Mouse (Mus musculus) MEL (cell line): ENCODE measurements at regions not wholly inside any gene's neighbourhood (a gene's known extent, or its start where the extent isn't known, plus 50 kb on each side); places are given as distances from the start of the nearest gene placed in this dataset.

Experiments used
- DNase-seq: peaks from one replicate; pipeline ENCODE4 v3.0.0; 2011; ENCODE audit warnings: low read depth, low spot score
- H3K27ac ChIP-seq: 2 replicates; pipeline ENCODE4 v1.5.1; 2012; ENCODE audit warnings: low read depth, mild to moderate bottlenecking, control low read depth, low read length, moderate library complexity; ENCODE audit not compliant: control insufficient read depth
- H3K27me3 ChIP-seq, 2 experiments: fragments of 150-350 bp in 1 of 2; sonication (generic) in 1 of 2; 2 replicates each; pipeline ENCODE4 v1.6.1; 2012; ENCODE audit warnings: low read length in 2 of 2, mild to moderate bottlenecking in 2 of 2, improper control_type of control experiment in 1 of 2, moderate library complexity in 1 of 2; ENCODE audit not compliant: insufficient read depth in 2 of 2, control insufficient read depth in 1 of 2
- H3K36me3 ChIP-seq, 2 experiments: 2 replicates each; pipeline ENCODE4 v1.6.1; 2012 to 2014; ENCODE audit warnings: low read length in 2 of 2, improper control_type of control experiment in 1 of 2, inconsistent platforms in 1 of 2, mild to moderate bottlenecking in 1 of 2; ENCODE audit not compliant: insufficient read depth in 2 of 2, control insufficient read depth in 1 of 2
- H3K4me1 ChIP-seq, 2 experiments: fragments of 150-350 bp in 1 of 2; sonication (generic) in 1 of 2; 2 replicates each; pipeline ENCODE4 v1.6.1; 2012; ENCODE audit warnings: low read length in 2 of 2, improper control_type of control experiment in 1 of 2, mild to moderate bottlenecking in 1 of 2; ENCODE audit not compliant: insufficient read depth in 2 of 2, control insufficient read depth in 1 of 2
- H3K4me3 ChIP-seq, 2 experiments: fragments of 150-350 bp in 1 of 2; sonication (generic) in 1 of 2; 2 replicates each; pipeline ENCODE4 v1.5.1; 2012; ENCODE audit warnings: low read depth in 2 of 2, low read length in 2 of 2, mild to moderate bottlenecking in 2 of 2, moderate library complexity in 2 of 2, control low read depth in 1 of 2, improper control_type of control experiment in 1 of 2; ENCODE audit not compliant: control insufficient read depth in 1 of 2, insufficient read depth in 1 of 2
- H3K79me2 ChIP-seq: 2 replicates; pipeline ENCODE4 v1.6.1; 2012; ENCODE audit warnings: mild to moderate bottlenecking, low read length, moderate library complexity; ENCODE audit not compliant: control insufficient read depth, poor library complexity, insufficient read depth
- H3K9ac ChIP-seq: 2 replicates; pipeline ENCODE4 v1.6.1; 2012; ENCODE audit warnings: low read depth, mild to moderate bottlenecking, control low read depth, low read length, moderate library complexity; ENCODE audit not compliant: control insufficient read depth, poor library complexity, severe bottlenecking
- H3K9me3 ChIP-seq: fragments of 150-350 bp; sonication (generic); replicated peaks from 2 replicates; pipeline ENCODE4 v1.6.1; 2012; ENCODE audit warnings: mild to moderate bottlenecking, low read length, improper control_type of control experiment, moderate library complexity; ENCODE audit not compliant: insufficient read depth
- CHD2 ChIP-seq: IDR thresholded peaks from 2 replicates; pipeline ENCODE4 v1.6.1; 2011; ENCODE audit warnings: low read length, improper control_type of control experiment
- CTCF ChIP-seq, 3 experiments: IDR thresholded peaks in 2 of 3; conservative IDR thresholded peaks in 1 of 3; 2 replicates each; pipeline ENCODE4 v1.5.1; 2011 to 2012; ENCODE audit warnings: low read length in 3 of 3, low read depth in 2 of 3, mild to moderate bottlenecking in 2 of 3, improper control_type of control experiment in 1 of 3, inconsistent platforms in 1 of 3, mixed read lengths in 1 of 3, moderate library complexity in 1 of 3; ENCODE audit not compliant: control insufficient read depth in 1 of 3, insufficient read depth in 1 of 3, poor library complexity in 1 of 3, severe bottlenecking in 1 of 3
- EP300 ChIP-seq, 2 experiments: IDR thresholded peaks; 2 replicates each; pipeline ENCODE4 v1.6.1; 2011; ENCODE audit warnings: improper control_type of control experiment in 2 of 2, low read length in 2 of 2, low read depth in 1 of 2, mild to moderate bottlenecking in 1 of 2
- GATA1 ChIP-seq: IDR thresholded peaks from 2 replicates; pipeline ENCODE4 v1.6.1; 2011; ENCODE audit warnings: low read depth, low read length, improper control_type of control experiment
- HCFC1 ChIP-seq: IDR thresholded peaks from 2 replicates; pipeline ENCODE4 v1.6.1; 2012; ENCODE audit warnings: low read depth, mild to moderate bottlenecking, inconsistent platforms, low read length, improper control_type of control experiment, moderate library complexity
- KAT2A ChIP-seq: conservative IDR thresholded peaks from 2 replicates; pipeline ENCODE4 v1.6.1; 2012; ENCODE audit warnings: low read depth, low read length, improper control_type of control experiment, inconsistent platforms
- MAFK ChIP-seq: IDR thresholded peaks from 2 replicates; pipeline ENCODE4 v1.6.1; 2011; ENCODE audit warnings: low read depth, mild to moderate bottlenecking, low read length, improper control_type of control experiment, borderline replicate concordance
- MAX ChIP-seq: IDR thresholded peaks from 2 replicates; pipeline ENCODE4 v1.6.1; 2011; ENCODE audit warnings: low read length, improper control_type of control experiment
- MEF2A ChIP-seq: IDR thresholded peaks from 2 replicates; pipeline ENCODE4 v1.6.1; 2014; ENCODE audit warnings: low read depth, mild to moderate bottlenecking, inconsistent platforms, low read length, improper control_type of control experiment; ENCODE audit not compliant: poor library complexity, insufficient replicate concordance, severe bottlenecking; ENCODE audit errors: extremely low read depth
- MYB ChIP-seq: IDR thresholded peaks from 2 replicates; pipeline ENCODE4 v1.6.1; 2011; ENCODE audit warnings: mild to moderate bottlenecking, low read depth, low read length, improper control_type of control experiment
- NRF1 ChIP-seq: IDR thresholded peaks from 2 replicates; pipeline ENCODE4 v1.6.1; 2014; ENCODE audit warnings: low read depth, mild to moderate bottlenecking, inconsistent platforms, low read length, improper control_type of control experiment, moderate library complexity; ENCODE audit not compliant: poor library complexity, insufficient read depth, severe bottlenecking
- POLR2A ChIP-seq, 2 experiments: IDR thresholded peaks; 2 replicates each; pipeline ENCODE4 v1.6.1; 2011 to 2012; ENCODE audit warnings: low read length in 2 of 2, mild to moderate bottlenecking in 2 of 2, control low read depth in 1 of 2, improper control_type of control experiment in 1 of 2, low read depth in 1 of 2, moderate library complexity in 1 of 2; ENCODE audit not compliant: control insufficient read depth in 1 of 2, insufficient read depth in 1 of 2, poor library complexity in 1 of 2
- POLR2AphosphoS5 ChIP-seq: IDR thresholded peaks from 2 replicates; pipeline ENCODE4 v1.6.1; 2012; ENCODE audit warnings: low read depth, borderline replicate concordance, mild to moderate bottlenecking, inconsistent platforms, low read length, moderate library complexity, mixed read lengths
- RAD21 ChIP-seq: IDR thresholded peaks from 2 replicates; pipeline ENCODE4 v1.6.1; 2011; ENCODE audit warnings: mild to moderate bottlenecking, low read depth, low read length, improper control_type of control experiment
- RCOR1 ChIP-seq: IDR thresholded peaks from 2 replicates; pipeline ENCODE4 v1.6.1; 2012; ENCODE audit warnings: low read depth, mild to moderate bottlenecking, inconsistent platforms, low read length, improper control_type of control experiment
- TBP ChIP-seq: IDR thresholded peaks from 2 replicates; pipeline ENCODE4 v1.8.0; 2011; ENCODE audit warnings: low read depth, low read length, improper control_type of control experiment
- ZC3H11A ChIP-seq: IDR thresholded peaks from 2 replicates; pipeline ENCODE4 v1.6.1; 2012; ENCODE audit warnings: low read depth, mild to moderate bottlenecking, inconsistent platforms, low read length, improper control_type of control experiment
- ZMIZ1 ChIP-seq: IDR thresholded peaks from 2 replicates; pipeline ENCODE4 v1.6.1; 2012; ENCODE audit warnings: low read depth, mild to moderate bottlenecking, inconsistent platforms, low read length, improper control_type of control experiment, moderate library complexity
- ZNF384 ChIP-seq: IDR thresholded peaks from 2 replicates; pipeline ENCODE4 v1.6.1; 2012; ENCODE audit warnings: low read depth, mild to moderate bottlenecking, inconsistent platforms, low read length, improper control_type of control experiment

DNA sequence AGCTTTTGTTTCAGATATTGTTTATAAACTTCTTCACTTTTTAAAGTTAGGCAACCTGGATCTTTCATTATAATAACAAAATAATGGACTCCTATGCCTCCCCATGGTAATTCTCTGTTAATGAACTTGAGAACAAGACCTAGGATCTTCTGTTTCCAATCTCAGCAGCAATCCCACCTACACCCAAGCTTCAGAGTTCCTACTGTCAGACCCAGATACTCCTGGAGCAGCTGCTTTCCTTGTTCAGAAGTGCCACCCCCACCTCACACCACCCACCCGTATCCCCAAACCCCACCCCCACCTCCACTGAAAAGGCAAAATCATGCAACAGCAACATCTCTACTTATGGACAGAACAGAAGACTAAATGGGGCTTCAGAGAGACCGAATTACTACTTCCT is 165.2 kb upstream of the N6amt1 start:
- H3K27ac ChIP-seq: no peak overlapping the region
- no peak for DNase-seq
- TF ChIP-seq EP300 (IDR thresholded peaks at IDR 0.05; ENCODE audit: low read depth in 1 of 2, low read length in 2 of 2): no peak
- TF ChIP-seq MEF2A: no peak
- TF ChIP-seq POLR2A (IDR thresholded peaks at IDR 0.05; ENCODE audit: control insufficient read depth in 1 of 2, insufficient read depth in 1 of 2, low read depth in 1 of 2, low read length in 2 of 2, poor library complexity in 1 of 2): no peak
- TF ChIP-seq ZMIZ1: no peak
- TF ChIP-seq GATA1: no peak
- no peak for TF ChIP-seq POLR2AphosphoS5
- no peak for TF ChIP-seq NRF1
- TF ChIP-seq MYB: no peak

DNA sequence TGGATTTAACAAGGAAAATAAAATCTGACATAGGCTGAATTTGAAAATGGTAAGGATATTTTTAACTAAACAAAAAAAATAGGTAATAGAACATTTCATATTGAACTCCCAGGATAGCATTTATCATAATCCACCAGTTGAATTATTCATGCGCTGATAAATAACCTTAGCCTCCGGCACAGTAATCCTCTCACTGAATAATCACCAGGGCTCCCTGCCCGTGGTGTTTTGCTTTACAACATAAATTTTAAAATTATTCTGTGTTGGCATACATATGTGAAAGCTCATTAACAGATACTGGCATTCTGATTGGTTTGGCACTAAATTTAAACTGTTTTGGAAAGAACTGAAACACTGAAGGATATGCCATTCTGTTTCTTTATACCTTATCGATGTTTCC is 181.6 kb upstream of the N6amt1 start:
- no peak overlapping the region for H3K27ac ChIP-seq
- H3K9me3 ChIP-seq: no peaks in the 10 kb centered on the region; the same call in 1 of the 2 replicates
- no peak overlapping the region for H3K9ac ChIP-seq
- DNase-seq: no peak
- H3K4me3 ChIP-seq: no peak overlapping the region
- no peaks in the 10 kb centered on the region for H3K36me3 ChIP-seq
- no peaks in the 10 kb centered on the region for H3K4me1 ChIP-seq
- H3K79me2 ChIP-seq: no peaks in the 10 kb centered on the region
- H3K27me3 ChIP-seq: no peaks in the 10 kb centered on the region
- TF ChIP-seq MAFK (no peak), HCFC1 (no peak), CTCF (IDR thresholded peaks at IDR 0.05 in 2 of 3, conservative IDR thresholded peaks at IDR 0.05 in 1 of 3; ENCODE audit: control insufficient read depth in 1 of 3, insufficient read depth in 1 of 3, low read depth in 2 of 3, low read length in 3 of 3, poor library complexity in 1 of 3, severe bottlenecking in 1 of 3) (no peak), ZC3H11A (no peak), RCOR1 (no peak), ZNF384 (no peak), KAT2A (no peak), CHD2 (no peak), RAD21 (no peak), POLR2AphosphoS5 (no peak), MAX (no peak), TBP (no peak)

More for the DNA sequence above, 165.2 kb upstream of the N6amt1 start:
- H3K4me1 ChIP-seq: no peaks in the 10 kb centered on the region
- no peaks in the 10 kb centered on the region for H3K79me2 ChIP-seq
- no peaks in the 10 kb centered on the region for H3K27me3 ChIP-seq
- H3K36me3 ChIP-seq: no peaks in the 10 kb centered on the region
- H3K9me3 ChIP-seq: no peaks in the 10 kb centered on the region
- no peak overlapping the region for H3K9ac ChIP-seq
- H3K4me3 ChIP-seq: no peak overlapping the region
